ENCODE assay signal across 8 mouse cellular contexts in the genomic region with DNA sequence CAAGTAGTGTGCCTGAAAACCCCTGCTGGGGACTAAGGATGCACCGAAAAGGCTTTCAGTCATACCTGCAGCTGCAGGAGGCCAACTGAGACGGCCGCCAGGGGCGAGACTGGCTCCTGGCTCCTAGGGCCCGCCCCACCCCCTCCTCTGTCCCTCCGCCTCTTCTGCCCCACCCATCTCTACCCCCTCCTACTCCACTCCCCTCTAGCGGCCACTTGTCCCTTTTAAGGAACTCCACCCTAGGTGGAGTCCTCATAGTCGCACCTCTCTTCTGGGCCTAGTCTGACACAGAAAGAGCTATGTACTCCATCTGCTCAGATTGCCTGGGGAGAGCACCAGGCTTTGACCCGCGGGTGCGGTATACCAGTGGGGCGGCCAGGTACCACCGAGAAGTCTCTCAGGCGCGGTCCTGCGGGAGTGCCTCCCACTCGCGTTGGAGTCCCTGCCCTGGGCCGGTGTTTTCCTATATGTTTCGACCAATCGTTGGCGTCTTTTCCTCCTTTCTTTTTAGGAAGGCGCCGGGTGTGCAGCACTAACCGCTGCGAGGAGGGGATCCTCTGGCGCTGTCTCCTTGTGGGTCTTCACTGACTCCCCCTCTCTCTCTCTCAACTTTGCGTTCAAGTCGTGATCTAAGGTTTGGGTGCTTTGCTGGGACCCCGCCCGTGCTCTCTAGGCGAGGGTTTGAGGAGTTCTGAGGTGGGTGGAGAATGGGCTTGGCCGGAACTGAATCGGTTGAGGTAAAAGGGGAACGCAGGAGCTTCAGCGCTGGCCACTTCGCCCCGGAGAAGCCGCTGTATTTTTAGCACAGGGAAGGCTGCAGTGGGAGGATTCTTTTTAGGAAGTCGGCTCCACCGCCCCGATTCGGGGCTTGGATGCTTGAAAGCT.
DNase-seq lines count a peak whose midpoint lies in the region; ATAC-seq and TF ChIP-seq lines count a peak whose summit lies in the region.

No protein-coding gene starts in this region.

- WGBS in forebrain, embryonic 16.5 days: 19% methylated on average over 40 of the region's 43 CpGs
- WGBS in hindbrain, embryonic 11.5 days: 12% methylated on average over 42 of the region's 43 CpGs

- DNase-seq in ES-E14 (ENCODE audit: low read depth, low spot score): peak; percentile 64
- peak; percentile 37 to 49 for DNase-seq in cerebellum, adult 18-20 months
- DNase-seq in hindbrain, embryonic 11.5 days (ENCODE audit: low spot score): peak; percentile 41
- DNase-seq in layer of hippocampus, postnatal 14 days (ENCODE audit: low spot score in 2 of 2): peak; percentile 2 to 3
- peak; percentile 62 for DNase-seq in lung, postnatal 36 days
- DNase-seq in ovary, postnatal 36 days (ENCODE audit: low spot score): peak; percentile 32
- peak; percentile 30 for DNase-seq in thymus, postnatal 25 days

- ATAC-seq in forebrain, embryonic 16.5 days: peak; percentile 76
- peak; percentile 83 for ATAC-seq in hindbrain, embryonic 11.5 days (ENCODE audit: low FRiP score)

- no peaks in the 10 kb centered on the region for H3K27me3 ChIP-seq in forebrain, embryonic 16.5 days (replicated peaks; ENCODE audit: control insufficient read depth, insufficient read depth, low read length)
- no peaks in the 10 kb centered on the region; the same call in 1 of the 2 replicates for H3K27me3 ChIP-seq in hindbrain, embryonic 11.5 days (ENCODE audit: control insufficient read depth, insufficient read depth, low read length)

- peak overlapping the region; percentile 64 for H3K4me2 ChIP-seq in forebrain, embryonic 16.5 days (ENCODE audit: low read length)
- H3K4me2 ChIP-seq in hindbrain, embryonic 11.5 days (replicated peaks; ENCODE audit: low read depth, low read length): peak overlapping the region; percentile 47

- no peaks in the 10 kb centered on the region for H3K36me3 ChIP-seq in ES-E14 (ENCODE audit: control insufficient read depth, insufficient read depth, low read length, poor library complexity, severe bottlenecking)
- H3K36me3 ChIP-seq in forebrain, embryonic 16.5 days (ENCODE audit: control insufficient read depth, insufficient read depth): no peaks in the 10 kb centered on the region
- no peaks in the 10 kb centered on the region for H3K36me3 ChIP-seq in hindbrain, embryonic 11.5 days (ENCODE audit: control insufficient read depth, insufficient read depth, low read length)

- peak overlapping the region; percentile 67 to 75 for H3K4me3 ChIP-seq in ES-E14 (ENCODE audit: insufficient read depth in 1 of 2, low read depth in 1 of 2, low read length in 2 of 2, poor library complexity in 1 of 2, severe bottlenecking in 1 of 2)
- H3K4me3 ChIP-seq in forebrain, embryonic 16.5 days (replicated peaks; ENCODE audit: low read length): peak overlapping the region; percentile 51
- H3K4me3 ChIP-seq in hindbrain, embryonic 11.5 days (ENCODE audit: low read depth, low read length): peak overlapping the region; percentile 38

- peak overlapping the region; percentile 69 for H3K9ac ChIP-seq in ES-E14 (ENCODE audit: insufficient read depth, low read depth, low read length, poor library complexity, severe bottlenecking)
- H3K9ac ChIP-seq in forebrain, embryonic 16.5 days (replicated peaks; ENCODE audit: low read depth, low read length): peak overlapping the region; percentile 53
- peak overlapping the region; percentile 37 for H3K9ac ChIP-seq in hindbrain, embryonic 11.5 days (ENCODE audit: low read depth, low read length)

- in situ Hi-C loops in ES-E14 (cut with MboI; ENCODE audit: low sequenced_read_pairs in 2 of 2, unreplicated experiment in 2 of 2): loop anchor here (10.0 to 25.0 kb wide), 2 partner anchors 122 to 135 kb away; partner anchors contain the start of gene Klf8 (in 1 of the 2)

- H3K9me3 ChIP-seq in ES-E14 (ENCODE audit: control insufficient read depth, insufficient read depth, low read depth, low read length): no peaks in the 10 kb centered on the region
- no peaks in the 10 kb centered on the region for H3K9me3 ChIP-seq in forebrain, embryonic 16.5 days (ENCODE audit: control insufficient read depth, low read length)
- no peaks in the 10 kb centered on the region for H3K9me3 ChIP-seq in hindbrain, embryonic 11.5 days (ENCODE audit: control insufficient read depth, low read length)

- H3K4me1 ChIP-seq in ES-E14 (ENCODE audit: control insufficient read depth in 2 of 2, insufficient read depth in 2 of 2, low read length in 2 of 2, poor library complexity in 1 of 2): peaks cover 0 to 4% of the 10 kb centered on the region in 2 experiments; a peak in 1 of 4 replicates
- 0 out of 2 replicates have a peak, but pooled peaks cover 3% of the 10 kb centered on the region for H3K4me1 ChIP-seq in forebrain, embryonic 16.5 days (replicated peaks; ENCODE audit: control insufficient read depth, insufficient read depth, low read length)
- no peaks in the 10 kb centered on the region for H3K4me1 ChIP-seq in hindbrain, embryonic 11.5 days (replicated peaks; ENCODE audit: control insufficient read depth, insufficient read depth, low read length)

- peak overlapping the region; percentile 79 for H3K27ac ChIP-seq in ES-E14 (ENCODE audit: insufficient read depth, low read depth, low read length, poor library complexity, severe bottlenecking)
- peak overlapping the region; percentile 52 for H3K27ac ChIP-seq in forebrain, embryonic 16.5 days (ENCODE audit: low read length)
- no peak overlapping the region for H3K27ac ChIP-seq in hindbrain, embryonic 11.5 days (ENCODE audit: low read depth, low read length)

TF ChIP-seq in ES-E14, 5 proteins besides CTCF, POLR2A, EP300 and RAD21:
- no peak for TF ChIP-seq MAFK (IDR thresholded peaks at IDR 0.05; ENCODE audit: insufficient read depth, low read depth, low read length)
- TF ChIP-seq ZNF384 (IDR thresholded peaks at IDR 0.05; ENCODE audit: low read depth, low read length): no peak

Comparison
In these comparisons a context has a peak if more than half of its experiments do, and no peak if none do; other contexts are left out.
1. DNase-seq: peak in every context shown above with its lines; median percentile 64 in ES-E14; 62 in lung, postnatal 36 days; 43 in cerebellum, adult 18-20 months; 41 in hindbrain, embryonic 11.5 days; 32 in ovary, postnatal 36 days; 30 in thymus, postnatal 25 days; 2 in layer of hippocampus, postnatal 14 days.